Mouse (Mus musculus) olfactory bulb, adult 2 months (tissue): Measurements from ENCODE around the gene Clec12b. TPM values are rescaled to one million over a fixed set of nuclear protein-coding genes. Genes with fewer than 3 reads are reported as not detected.

ENCODE experiments used
- H3K27ac ChIP-seq: fragments of 200-500 bp; 2 replicates; pipeline ENCODE4 v1.5.1; 2012; ENCODE audit warnings: low read depth, low read length; ENCODE audit not compliant: insufficient read depth
- H3K4me1 ChIP-seq: fragments of 200-500 bp; 2 replicates; pipeline ENCODE4 v1.6.1; 2012; ENCODE audit warnings: low read length; ENCODE audit not compliant: control insufficient read depth, insufficient read depth
- H3K4me3 ChIP-seq: fragments of 200-500 bp; 2 replicates; pipeline ENCODE4 v1.5.1; 2012; ENCODE audit warnings: mild to moderate bottlenecking, low read depth, low read length, moderate library complexity; ENCODE audit not compliant: insufficient read depth
- CTCF ChIP-seq: fragments of 200-500 bp; IDR thresholded peaks from 2 replicates; pipeline ENCODE4 v1.5.1; 2012; ENCODE audit warnings: low read depth, mild to moderate bottlenecking, low read length, moderate library complexity; ENCODE audit not compliant: insufficient read depth
- POLR2A ChIP-seq: fragments of 200-500 bp; IDR thresholded peaks from 2 replicates; pipeline ENCODE4 v1.6.1; 2012; ENCODE audit warnings: mild to moderate bottlenecking, low read depth, low read length, moderate library complexity; ENCODE audit not compliant: insufficient read depth
- WGBS: fragments of 180-500 bp; shearing (Covaris S2); methylation state at CpG from one replicate; pipeline ENCODE4 v1.1.7; 2018; 5-methylcytosine and 5-hydroxymethylcytosine counted together
- polyA plus RNA-seq: library from polyadenylated mRNA; stranded (reverse); fragments of >200 nt; gene quantifications from 2 replicates; pipeline ENCODE4 v1.2.4, GENCODE M21; 2012; ENCODE audit warnings: low replicate concordance; ENCODE audit not compliant: missing spikeins, insufficient read depth, insufficient read length

Clec12b gene
- polyA plus RNA-seq, 1 experiment = not detected

DNA sequence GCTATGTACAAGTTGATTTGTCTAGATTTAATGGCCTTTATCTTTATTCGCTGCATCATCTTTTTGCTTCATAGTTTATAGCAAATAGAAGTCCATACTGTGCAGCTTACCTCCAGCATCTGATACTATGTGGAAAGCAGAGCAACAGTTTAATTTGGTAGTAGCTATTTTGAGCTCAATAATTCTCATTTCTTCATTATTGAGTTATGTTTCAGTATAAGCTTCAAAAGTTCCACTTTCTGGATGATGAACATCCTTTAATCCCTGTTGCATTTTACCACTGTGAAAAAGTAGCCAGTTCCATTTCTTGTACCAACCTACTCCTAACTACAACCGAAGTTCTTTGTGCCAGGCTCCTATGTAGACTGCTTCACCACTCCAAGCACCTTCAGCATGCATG, 22.9 kb upstream of the Clec12b start, which contains the start of gene Clec9a:
Clec9a (plus strand) TSS at position 301 of the 400 bp plus-strand sequence.
- Histone ChIP-seq H3K4me1 (no peaks in the 10 kb centered on the region), H3K4me3 (no peak within 1 kb of the TSS), H3K27ac (no peak within 1 kb of the TSS)
- no peak for TF ChIP-seq POLR2A
- WGBS = 92% methylated on average over 2 of the region's 2 CpGs

DNA sequence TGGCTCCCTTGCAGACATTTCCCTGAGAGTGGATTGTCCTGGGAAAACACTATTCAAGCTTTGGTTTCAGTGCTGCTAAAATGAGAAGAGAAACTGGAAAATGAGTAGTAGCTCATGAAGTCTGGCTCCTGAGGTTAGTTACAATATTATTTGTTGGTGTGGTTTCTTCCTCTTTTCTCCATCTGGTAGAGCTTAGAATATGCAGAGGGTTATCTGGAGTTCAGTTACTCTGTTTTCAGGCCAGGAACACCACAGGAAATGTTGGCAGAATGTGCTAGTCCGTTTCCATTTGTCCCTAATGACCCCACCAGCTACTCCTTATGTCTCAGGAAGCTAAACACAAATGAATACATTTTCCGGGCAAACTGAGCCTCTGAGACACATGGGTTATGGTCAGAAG, 21.6 kb upstream of the Clec12b start:
- no peak for TF ChIP-seq CTCF
- no peak for TF ChIP-seq POLR2A
- no peak overlapping the region for H3K4me3 ChIP-seq
- WGBS = 55% methylated on average over 2 of the region's 2 CpGs
- no peak overlapping the region for H3K27ac ChIP-seq
- no peaks in the 10 kb centered on the region for H3K4me1 ChIP-seq

DNA sequence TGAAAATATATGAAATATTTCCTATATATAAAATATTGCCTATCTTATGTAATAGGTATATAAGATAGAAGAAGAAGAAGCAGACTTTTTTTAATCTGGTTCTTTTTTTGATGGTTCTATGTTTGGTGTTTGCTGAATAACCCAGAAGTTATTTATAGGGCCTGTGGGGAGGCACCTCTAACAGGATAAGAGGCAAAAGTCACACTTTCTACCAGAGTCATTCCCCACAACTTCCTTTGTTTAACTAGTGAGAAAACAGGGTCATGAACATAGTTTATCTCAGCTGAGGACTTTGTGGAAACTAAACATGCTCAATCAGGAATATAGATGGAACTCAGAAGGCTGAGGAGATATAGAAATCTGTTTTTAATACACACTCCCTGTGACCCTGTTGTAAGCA, 20.3 kb upstream of the Clec12b start:
- H3K4me1 ChIP-seq = no peaks in the 10 kb centered on the region
- H3K4me3 ChIP-seq = no peak overlapping the region
- H3K27ac ChIP-seq = no peak overlapping the region
- no peak for TF ChIP-seq POLR2A
- TF ChIP-seq CTCF = no peak

DNA sequence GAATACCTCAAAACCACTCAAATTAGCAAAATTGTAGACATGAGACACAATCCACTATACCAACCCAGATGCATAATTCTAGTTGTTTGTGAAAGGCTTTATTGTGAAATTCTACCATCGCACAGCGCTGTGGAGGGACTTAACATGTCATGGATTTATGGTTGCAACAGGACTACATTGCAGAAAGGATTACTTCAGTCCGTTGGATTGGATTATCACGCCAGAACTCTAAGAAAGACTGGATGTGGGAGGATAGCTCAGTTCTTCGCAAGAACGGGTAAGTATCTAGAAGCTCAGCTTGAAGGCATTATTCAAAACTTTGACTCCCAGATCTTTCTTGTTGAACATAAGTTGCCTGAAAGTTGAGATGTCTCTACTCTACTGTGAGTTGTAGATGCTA, 17.7 kb upstream of the Clec12b start:
- TF ChIP-seq CTCF (no peak), POLR2A (no peak)
- Histone ChIP-seq H3K4me3 (no peak overlapping the region), H3K27ac (no peak overlapping the region), H3K4me1 (no peaks in the 10 kb centered on the region)
- WGBS = 74% methylated on average over 6 of the region's 6 CpGs

DNA sequence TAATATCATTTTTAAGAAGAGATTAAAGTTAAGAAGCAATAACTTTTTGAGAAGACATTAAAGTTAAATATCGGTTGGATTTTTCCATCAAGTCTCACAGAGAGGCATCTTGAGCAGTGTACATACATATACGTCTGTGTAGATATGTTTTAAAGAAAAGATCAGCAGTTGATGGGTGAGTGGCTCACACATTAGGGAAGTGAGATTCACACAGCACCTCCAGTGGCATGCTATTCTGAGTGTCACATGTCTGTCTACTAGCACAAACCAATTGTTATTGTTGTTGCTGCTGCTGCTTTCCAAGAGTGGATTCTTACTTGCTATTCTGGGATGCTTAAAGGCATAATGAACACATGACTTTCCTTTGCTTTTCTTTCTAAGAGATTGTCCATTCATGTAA, 16.7 kb upstream of the Clec12b start:
- TF ChIP-seq CTCF (no peak), POLR2A (no peak)
- Histone ChIP-seq H3K4me3 (no peak overlapping the region), H3K4me1 (no peaks in the 10 kb centered on the region), H3K27ac (no peak overlapping the region)
- 92% methylated on average over 2 of the region's 2 CpGs for WGBS

DNA sequence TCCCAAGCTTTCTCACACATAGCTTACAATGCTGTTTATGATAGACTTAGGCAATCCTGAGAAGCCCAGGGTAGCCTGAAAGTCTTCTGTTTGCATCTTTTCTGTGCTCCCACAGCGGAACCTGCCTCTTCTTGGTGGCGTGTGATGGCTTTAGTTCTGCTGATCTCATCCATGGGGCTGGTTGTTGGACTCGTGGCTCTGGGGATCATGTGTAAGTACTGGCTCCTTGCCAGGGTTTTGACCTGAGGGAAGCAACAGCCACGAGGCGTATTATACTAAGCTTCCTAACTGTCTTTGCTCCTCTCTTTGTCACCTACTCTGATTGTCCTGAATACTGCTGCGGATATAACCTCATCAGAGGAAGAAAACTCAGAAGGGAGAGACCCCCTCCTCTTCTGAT, 14.3 kb upstream of the Clec12b start:
- WGBS = 69% methylated on average over 6 of the region's 6 CpGs
- TF ChIP-seq CTCF = no peak
- no peak for TF ChIP-seq POLR2A
- H3K4me1 ChIP-seq = no peaks in the 10 kb centered on the region
- H3K4me3 ChIP-seq = no peak overlapping the region
- no peak overlapping the region for H3K27ac ChIP-seq

DNA sequence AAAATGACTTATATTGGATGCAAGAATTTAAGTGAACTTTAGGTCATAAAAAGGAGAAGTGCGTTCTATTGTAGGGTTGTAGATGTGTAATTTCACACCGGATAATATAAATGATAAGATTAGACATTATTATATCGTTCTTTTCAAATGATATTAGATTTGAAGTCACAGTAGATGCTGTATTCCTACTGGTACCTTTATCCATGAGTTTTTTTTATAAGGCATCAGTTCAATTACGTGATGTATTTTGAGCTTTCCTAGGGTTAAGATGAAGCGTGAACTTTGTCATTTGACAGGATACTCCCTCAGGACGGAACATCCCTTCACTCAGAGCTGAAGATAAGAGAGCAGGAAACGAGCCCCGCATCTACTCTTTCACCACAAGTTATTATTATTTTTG, 11.3 kb upstream of the Clec12b start, which contains the start of gene Clec1b:
Clec1b (plus strand) TSS at position 301 of the 400 bp plus-strand sequence.
- Histone ChIP-seq H3K4me1 (no peaks in the 10 kb centered on the region), H3K27ac (no peak within 1 kb of the TSS), H3K4me3 (no peak within 1 kb of the TSS)
- TF ChIP-seq CTCF (no peak), POLR2A (no peak)
- WGBS = 94% methylated on average over 8 of the region's 8 CpGs

DNA sequence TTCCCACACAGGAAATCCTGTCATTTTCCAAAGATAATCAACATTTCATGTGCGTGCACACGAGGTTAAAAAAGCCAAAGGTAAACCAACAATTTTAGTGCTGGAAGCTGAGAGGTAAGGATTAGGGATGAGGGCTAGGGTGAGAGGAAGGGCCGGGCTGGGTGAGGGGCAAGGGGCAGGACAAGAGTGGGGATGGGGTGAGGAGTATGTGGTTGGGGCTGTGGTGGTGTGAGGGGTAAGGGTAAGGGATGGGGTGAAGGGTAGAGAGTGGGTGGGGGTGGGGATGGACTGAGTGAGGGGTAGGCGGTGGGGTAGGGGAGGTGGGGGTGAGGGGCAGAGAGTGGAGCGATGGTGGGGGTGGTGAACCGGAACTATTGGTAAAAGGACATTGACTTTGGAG, 8.1 kb upstream of the Clec12b start:
- no peaks in the 10 kb centered on the region for H3K4me1 ChIP-seq
- H3K27ac ChIP-seq = no peak overlapping the region
- no peak overlapping the region for H3K4me3 ChIP-seq
- TF ChIP-seq CTCF (no peak), POLR2A (no peak)
- 79% methylated on average over 6 of the region's 6 CpGs for WGBS

DNA sequence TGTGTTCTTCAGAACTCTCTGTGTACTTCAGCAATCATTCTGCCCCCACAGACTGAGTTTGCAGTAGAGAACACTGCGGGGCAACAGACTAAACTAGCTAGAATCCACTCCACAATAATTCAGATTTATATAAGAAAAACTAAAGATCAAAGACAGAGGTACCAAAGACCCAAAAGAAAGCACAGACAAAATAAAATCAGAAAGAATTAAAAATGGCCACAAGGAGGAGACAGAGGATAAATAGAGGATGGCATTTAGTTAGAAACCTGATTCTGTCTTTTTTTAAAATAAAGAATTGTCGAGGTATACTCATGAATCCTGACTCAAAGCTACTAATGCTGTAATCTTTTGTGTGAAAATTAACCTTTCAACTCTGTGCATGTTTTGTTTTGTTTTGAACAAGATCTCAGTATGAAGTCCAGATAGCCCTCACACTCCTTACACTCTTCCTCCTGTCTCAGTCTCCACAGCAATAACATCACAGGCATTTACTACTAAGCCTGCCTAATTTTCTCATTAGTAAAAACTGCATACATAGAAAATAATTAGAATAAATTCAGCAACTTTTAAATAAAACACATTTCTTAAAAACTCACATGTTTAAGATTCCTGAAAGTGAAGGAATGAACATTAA, 7.5 kb upstream of the Clec12b start:
- Histone ChIP-seq H3K4me3 (no peak overlapping the region), H3K4me1 (no peaks in the 10 kb centered on the region), H3K27ac (no peak overlapping the region)
- 20% methylated on average over 2 of the region's 2 CpGs for WGBS
- no peak for TF ChIP-seq POLR2A
- TF ChIP-seq CTCF = no peak

DNA sequence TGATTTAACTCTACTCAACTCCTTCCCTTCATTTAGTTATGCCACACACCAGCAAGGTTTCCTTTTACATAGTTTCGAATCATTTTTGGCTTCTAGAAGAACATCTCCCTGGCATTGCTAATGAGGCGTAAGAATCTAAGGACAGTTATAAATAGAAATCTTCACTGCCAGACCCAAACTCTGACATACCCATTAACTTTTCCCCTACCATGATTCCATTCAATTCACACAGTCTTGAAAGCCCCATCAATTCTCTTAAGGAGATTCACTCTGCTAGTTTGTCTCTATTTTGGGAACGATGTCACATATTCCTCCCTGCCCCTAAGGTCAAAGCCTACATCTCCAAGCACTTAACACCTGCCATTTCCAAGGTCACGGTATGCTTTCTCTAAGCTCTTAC, 674 bp downstream of the Clec12b start:
- H3K4me1 ChIP-seq = no peaks in the 10 kb centered on the region
- 65% methylated on average over 4 of the region's 4 CpGs for WGBS

More for the DNA sequence above, 674 bp downstream of the Clec12b start:
- no peak overlapping the region for H3K27ac ChIP-seq
- TF ChIP-seq CTCF = no peak
- H3K4me3 ChIP-seq = no peak overlapping the region
